Mouse (Mus musculus) liver, adult 2 months (tissue): Measurements from ENCODE around the gene Pigv.

ENCODE experiments used
- CTCF ChIP-seq: fragments of 200-500 bp; IDR thresholded peaks from 2 replicates; pipeline ENCODE4 v1.5.1; 2011; ENCODE audit warnings: low read depth, low read length, control low read depth
- POLR2A ChIP-seq: fragments of 200-500 bp; IDR thresholded peaks from 2 replicates; pipeline ENCODE4 v1.6.1; 2011; ENCODE audit warnings: low read length, control low read depth; ENCODE audit not compliant: insufficient read depth; ENCODE audit errors: extremely low read depth

GRCm38 (mm10) chr4:133674331-133674695, 1.9 kb upstream of the Pigv start:
- no peak for TF ChIP-seq CTCF
- TF ChIP-seq POLR2A: no peak
